Mouse (Mus musculus): ENCODE measurements around the gene Slc30a7. TPM values are rescaled to one million over a fixed set of nuclear protein-coding genes. Genes with fewer than 3 reads are reported as not detected.

The Slc30a7 gene
- total and polyA plus RNA-seq, 3 experiments = 8.1 to 19.1 TPM; not detected in 1

DNA sequence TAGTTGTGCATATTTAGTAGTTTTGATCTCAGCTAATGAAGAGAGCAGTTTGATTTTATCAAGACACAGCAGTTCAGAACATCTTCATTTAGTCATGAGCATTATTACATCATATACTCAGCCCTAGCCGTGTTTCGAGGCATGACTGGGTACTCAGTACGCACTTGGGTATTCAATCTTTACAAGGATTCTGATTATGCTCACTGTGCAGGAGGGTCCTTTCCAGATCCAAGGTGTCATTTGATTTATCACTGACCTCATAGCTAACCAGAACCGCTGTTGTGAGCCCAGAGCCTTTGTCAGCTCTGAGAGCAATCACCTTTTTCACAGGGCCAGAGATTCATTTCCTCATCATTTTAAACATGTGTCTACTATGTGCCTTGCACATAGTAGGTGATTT is 101.6 kb downstream of the Slc30a7 start:
- H3K36me3 ChIP-seq (ENCODE audit: control insufficient read depth in 1 of 2, insufficient read depth in 2 of 2, low read length in 2 of 2) = peaks cover 12 to 24% of the 10 kb centered on the region in 2 experiments
- DNase-seq (ENCODE audit: low read depth, low spot score) = no peak
- H3K4me1 ChIP-seq (ENCODE audit: control insufficient read depth in 1 of 2, insufficient read depth in 2 of 2, low read length in 2 of 2) = peaks cover 5 to 6% of the 10 kb centered on the region in 2 experiments

GRCm38 (mm10) chr3:115905067-115905466 is 102.1 kb downstream of the Slc30a7 start:
- Histone ChIP-seq H3K27me3 (ENCODE audit: control insufficient read depth in 1 of 2, insufficient read depth in 2 of 2, low read length in 2 of 2) (no peaks in the 10 kb centered on the region), H3K9me3 (replicated peaks; ENCODE audit: insufficient read depth, low read length) (no peaks in the 10 kb centered on the region), H3K4me1 (ENCODE audit: control insufficient read depth in 1 of 2, insufficient read depth in 2 of 2, low read length in 2 of 2) (peaks cover 5 to 6% of the 10 kb centered on the region in 2 experiments), H3K79me2 (ENCODE audit: control insufficient read depth, insufficient read depth, low read length, poor library complexity) (0 out of 2 replicates have a peak, but pooled peaks cover 3% of the 10 kb centered on the region), H3K27ac (ENCODE audit: control insufficient read depth, low read depth, low read length) (no peak overlapping the region), H3K9ac (ENCODE audit: control insufficient read depth, low read depth, low read length, poor library complexity, severe bottlenecking) (no peak overlapping the region), H3K4me3 (ENCODE audit: control insufficient read depth in 1 of 2, insufficient read depth in 1 of 2, low read depth in 2 of 2, low read length in 2 of 2) (no peak overlapping the region), H3K36me3 (ENCODE audit: control insufficient read depth in 1 of 2, insufficient read depth in 2 of 2, low read length in 2 of 2) (peaks cover 12 to 25% of the 10 kb centered on the region in 2 experiments)
- DNase-seq (ENCODE audit: low read depth, low spot score) = no peak
- TF ChIP-seq TCF12 (IDR thresholded peaks at IDR 0.05; ENCODE audit: low read depth, low read length) = no peak
- TF ChIP-seq EP300 (IDR thresholded peaks at IDR 0.05; ENCODE audit: low read depth in 1 of 2, low read length in 2 of 2) = no peak
- no peak for TF ChIP-seq USF1 (IDR thresholded peaks at IDR 0.05; ENCODE audit: low read depth, low read length)
- TF ChIP-seq JUND (IDR thresholded peaks at IDR 0.05; ENCODE audit: low read depth, low read length) = no peak
- TF ChIP-seq GATA1 (IDR thresholded peaks at IDR 0.05; ENCODE audit: low read depth, low read length) = no peak
- no peak for TF ChIP-seq ZMIZ1 (IDR thresholded peaks at IDR 0.05; ENCODE audit: low read depth, low read length)
- no peak for TF ChIP-seq UBTF (IDR thresholded peaks at IDR 0.05; ENCODE audit: borderline replicate concordance, insufficient read depth, low read depth, low read length)

More for the DNA sequence above, 101.6 kb downstream of the Slc30a7 start:
- Histone ChIP-seq H3K79me2 (ENCODE audit: control insufficient read depth, insufficient read depth, low read length, poor library complexity) (0 out of 2 replicates have a peak, but pooled peaks cover 3% of the 10 kb centered on the region), H3K4me3 (ENCODE audit: control insufficient read depth in 1 of 2, insufficient read depth in 1 of 2, low read depth in 2 of 2, low read length in 2 of 2) (no peak overlapping the region), H3K9me3 (replicated peaks; ENCODE audit: insufficient read depth, low read length) (no peaks in the 10 kb centered on the region), H3K9ac (ENCODE audit: control insufficient read depth, low read depth, low read length, poor library complexity, severe bottlenecking) (no peak overlapping the region), H3K27ac (ENCODE audit: control insufficient read depth, low read depth, low read length) (no peak overlapping the region), H3K27me3 (ENCODE audit: control insufficient read depth in 1 of 2, insufficient read depth in 2 of 2, low read length in 2 of 2) (no peaks in the 10 kb centered on the region)
- TF ChIP-seq ZNF384 (IDR thresholded peaks at IDR 0.05; ENCODE audit: low read depth, low read length) (no peak), RCOR1 (IDR thresholded peaks at IDR 0.05; ENCODE audit: low read depth, low read length) (no peak), POLR2AphosphoS2 (IDR thresholded peaks at IDR 0.05; ENCODE audit: low read length) (no peak), MAX (IDR thresholded peaks at IDR 0.05; ENCODE audit: low read length) (no peak), SIN3A (IDR thresholded peaks at IDR 0.05; ENCODE audit: low read length) (no peak), POLR2AphosphoS5 (IDR thresholded peaks at IDR 0.05; ENCODE audit: borderline replicate concordance, low read depth, low read length) (no peak), CHD1 (IDR thresholded peaks at IDR 0.05; ENCODE audit: low read depth, low read length) (no peak), E2F4 (IDR thresholded peaks at IDR 0.05; ENCODE audit: borderline replicate concordance, low read depth, low read length) (no peak), CHD2 (IDR thresholded peaks at IDR 0.05; ENCODE audit: low read length) (no peak), UBTF (IDR thresholded peaks at IDR 0.05; ENCODE audit: borderline replicate concordance, insufficient read depth, low read depth, low read length) (no peak), NRF1 (IDR thresholded peaks at IDR 0.05; ENCODE audit: insufficient read depth, low read depth, low read length, poor library complexity, severe bottlenecking) (no peak), MXI1 (IDR thresholded peaks at IDR 0.05; ENCODE audit: low read depth, low read length) (no peak)

Measured in MEL (cell line).